Mouse (Mus musculus): ENCODE data around the gene Parva. TPM values are rescaled to one million over a fixed set of nuclear protein-coding genes. Genes with fewer than 3 reads are reported as not detected.

The Parva gene
- polyA plus RNA-seq, 1 experiment from 2014 or later = 107 TPM

DNA sequence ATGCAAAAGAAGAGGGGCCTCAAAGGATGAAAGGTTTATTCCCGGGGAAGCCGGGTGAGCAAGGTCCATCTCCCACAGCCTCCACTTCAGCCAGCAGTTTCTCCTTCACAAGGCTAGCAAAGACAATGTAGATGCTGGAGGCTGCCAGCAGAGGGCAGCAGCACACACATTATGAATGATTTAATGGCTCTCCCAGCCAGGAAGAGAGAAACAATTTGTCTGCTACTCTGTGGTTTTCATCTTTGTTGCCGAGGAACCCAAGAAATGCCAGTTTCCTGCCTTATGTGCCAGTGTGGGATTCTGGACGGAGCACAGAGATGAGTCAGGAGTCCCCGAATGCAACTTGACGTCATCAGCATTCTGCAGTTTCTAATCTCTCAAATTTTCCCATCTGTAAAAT lies 27.1 kb upstream of the Parva start:
- Histone ChIP-seq H3K4me1 (peaks cover 13% of the 10 kb centered on the region), H3K4me2 (no peak overlapping the region), H3K9me3 (replicated peaks) (no peaks in the 10 kb centered on the region), H3K36me3 (no peaks in the 10 kb centered on the region), H3K27me3 (no peaks in the 10 kb centered on the region), H3K27ac (no peak overlapping the region), H3K9ac (no peak overlapping the region), H3K4me3 (replicated peaks) (no peak overlapping the region)
- WGBS = 43% methylated on average over 6 of the region's 6 CpGs
- peak; percentile 43; the same call in 1 of the 2 replicates for ATAC-seq (replicated peaks; ENCODE audit: low FRiP score)

DNA sequence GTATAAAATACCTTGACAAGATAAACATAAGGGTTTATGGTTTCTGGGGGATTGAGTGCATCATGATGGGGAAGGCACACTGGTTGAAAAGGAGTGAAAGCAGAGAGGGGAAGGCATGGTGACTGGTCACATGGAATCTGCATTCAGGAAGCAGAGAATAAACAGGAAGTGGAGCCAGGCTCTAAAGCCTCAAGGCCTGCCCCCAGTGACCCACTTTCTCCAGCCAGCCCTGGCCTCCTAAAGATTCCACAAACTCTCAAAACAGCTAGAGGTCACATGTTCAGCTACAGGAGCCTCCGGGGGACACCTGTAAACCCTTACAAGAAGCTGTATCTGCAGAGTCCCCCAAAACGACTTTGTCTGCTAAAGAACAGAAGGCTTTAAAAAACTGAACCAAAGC lies 22.2 kb upstream of the Parva start:
- Histone ChIP-seq H3K27me3 (no peaks in the 10 kb centered on the region), H3K4me1 (peaks cover 35% of the 10 kb centered on the region), H3K9ac (no peak overlapping the region), H3K4me2 (no peak overlapping the region), H3K36me3 (no peaks in the 10 kb centered on the region), H3K9me3 (replicated peaks) (no peaks in the 10 kb centered on the region), H3K4me3 (replicated peaks) (no peak overlapping the region), H3K27ac (peak overlapping the region; percentile 42; the same call in 1 of the 2 replicates)
- WGBS = 38% methylated on average over 2 of the region's 2 CpGs
- ATAC-seq (replicated peaks; ENCODE audit: low FRiP score) = no peak

DNA sequence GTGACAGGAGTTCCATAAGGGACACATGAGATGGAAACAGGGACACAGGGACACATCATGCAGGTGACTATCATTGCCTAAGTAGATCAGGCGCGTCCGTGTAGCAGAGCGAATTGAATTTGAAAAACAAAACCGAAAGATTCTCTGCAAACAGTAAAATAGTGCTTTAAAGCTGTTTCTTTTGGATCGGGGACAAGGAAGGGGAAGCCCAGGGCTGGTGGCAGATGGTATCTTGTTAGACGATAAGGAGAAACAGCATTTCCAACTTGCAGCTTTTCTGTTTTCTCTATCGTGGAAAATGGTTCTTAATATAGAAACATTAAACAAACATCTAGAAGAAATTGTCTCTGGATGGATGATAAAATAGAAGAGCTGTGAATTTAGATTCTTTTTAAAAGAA lies 21.7 kb upstream of the Parva start:
- no peaks in the 10 kb centered on the region for H3K27me3 ChIP-seq
- H3K9me3 ChIP-seq (replicated peaks) = no peaks in the 10 kb centered on the region
- no peaks in the 10 kb centered on the region for H3K36me3 ChIP-seq
- no peak overlapping the region for H3K9ac ChIP-seq
- H3K4me2 ChIP-seq = no peak overlapping the region
- peak overlapping the region; percentile 42; the same call in 1 of the 2 replicates for H3K27ac ChIP-seq
- 53% methylated on average over 8 of the region's 8 CpGs for WGBS
- peaks cover 35% of the 10 kb centered on the region for H3K4me1 ChIP-seq
- no peak overlapping the region for H3K4me3 ChIP-seq (replicated peaks)
- ATAC-seq (replicated peaks; ENCODE audit: low FRiP score) = no peak

DNA sequence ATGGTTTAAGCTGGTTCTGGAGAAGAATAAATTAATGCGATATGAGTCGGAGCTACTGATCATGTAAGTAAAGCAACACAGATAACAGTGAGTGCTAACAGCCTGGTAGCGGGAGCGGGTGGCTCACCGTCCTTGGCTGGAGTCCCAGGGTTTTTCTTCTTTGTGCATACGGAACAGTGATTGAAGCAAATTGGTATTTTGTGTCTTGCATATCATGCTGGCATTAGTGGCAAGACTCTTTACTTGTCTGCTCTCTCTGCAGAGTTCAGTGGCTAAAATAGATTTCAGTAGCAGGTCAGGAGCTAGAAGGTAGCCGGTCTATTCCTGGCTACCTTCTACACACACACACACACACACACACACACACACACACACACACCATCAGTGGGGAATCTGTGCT lies 19.7 kb upstream of the Parva start:
- no peaks in the 10 kb centered on the region for H3K27me3 ChIP-seq
- H3K36me3 ChIP-seq = no peaks in the 10 kb centered on the region
- no peaks in the 10 kb centered on the region for H3K9me3 ChIP-seq (replicated peaks)
- H3K27ac ChIP-seq = 0 out of 2 replicates have a peak overlapping the region, but pooled peaks have one; percentile 33
- H3K4me1 ChIP-seq = peaks cover 44% of the 10 kb centered on the region
- ATAC-seq (replicated peaks; ENCODE audit: low FRiP score) = no peak
- no peak overlapping the region for H3K4me3 ChIP-seq (replicated peaks)
- H3K9ac ChIP-seq = no peak overlapping the region
- no peak overlapping the region for H3K4me2 ChIP-seq
- WGBS = 72% methylated on average over 7 of the region's 7 CpGs

DNA sequence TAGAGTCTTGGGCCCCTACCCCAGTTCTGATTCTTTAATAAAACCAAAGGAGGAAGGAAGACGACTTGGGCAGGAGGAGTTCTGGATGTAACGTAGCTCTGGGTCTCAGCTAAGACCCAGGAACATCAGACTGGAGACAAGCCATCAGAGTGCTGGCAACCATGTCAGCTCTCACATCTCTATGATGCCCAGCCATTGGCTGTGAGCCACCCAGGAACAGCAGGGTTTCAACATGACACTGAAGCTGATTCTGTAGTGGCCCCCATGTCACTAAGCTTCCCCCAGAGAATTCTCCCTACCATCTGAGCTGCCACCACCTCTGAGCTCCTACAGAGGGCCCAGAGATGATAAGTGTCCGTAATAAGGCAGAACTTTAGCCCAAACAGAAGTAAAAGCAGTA lies 17.3 kb upstream of the Parva start:
- no peak for ATAC-seq (replicated peaks; ENCODE audit: low FRiP score)
- Histone ChIP-seq H3K9me3 (replicated peaks) (no peaks in the 10 kb centered on the region), H3K9ac (no peak overlapping the region), H3K27me3 (no peaks in the 10 kb centered on the region), H3K4me2 (no peak overlapping the region), H3K36me3 (no peaks in the 10 kb centered on the region), H3K4me3 (replicated peaks) (no peak overlapping the region), H3K27ac (no peak overlapping the region), H3K4me1 (peaks cover 45% of the 10 kb centered on the region)
- 88% methylated on average over 3 of the region's 3 CpGs for WGBS

DNA sequence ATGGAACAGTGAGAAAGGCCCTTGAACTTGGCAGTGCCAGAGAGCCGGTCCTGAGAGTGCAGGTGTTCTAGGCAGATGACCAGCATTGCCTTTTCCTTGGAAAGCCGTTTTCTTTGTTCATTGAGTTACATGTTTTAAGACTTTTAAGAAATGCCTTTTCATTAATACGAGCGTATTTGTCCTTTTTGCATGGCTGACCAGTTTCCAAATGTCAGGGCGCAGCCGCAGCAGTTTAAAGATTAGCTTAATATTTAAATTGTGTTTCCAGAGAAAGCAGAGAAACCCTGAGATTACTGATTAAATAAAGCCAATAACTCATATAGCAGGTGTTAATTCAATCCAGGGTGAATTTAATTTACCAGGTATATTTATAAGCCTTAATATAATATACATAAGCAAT lies 14.0 kb upstream of the Parva start:
- H3K27me3 ChIP-seq = no peaks in the 10 kb centered on the region
- no peak overlapping the region for H3K4me2 ChIP-seq
- WGBS = 62% methylated on average over 6 of the region's 6 CpGs
- no peaks in the 10 kb centered on the region for H3K36me3 ChIP-seq
- H3K4me1 ChIP-seq = peaks cover 47% of the 10 kb centered on the region
- H3K9me3 ChIP-seq (replicated peaks) = no peaks in the 10 kb centered on the region
- no peak overlapping the region for H3K9ac ChIP-seq
- no peak for ATAC-seq (replicated peaks; ENCODE audit: low FRiP score)
- H3K27ac ChIP-seq = peak overlapping the region; percentile 79
- no peak overlapping the region for H3K4me3 ChIP-seq (replicated peaks)

DNA sequence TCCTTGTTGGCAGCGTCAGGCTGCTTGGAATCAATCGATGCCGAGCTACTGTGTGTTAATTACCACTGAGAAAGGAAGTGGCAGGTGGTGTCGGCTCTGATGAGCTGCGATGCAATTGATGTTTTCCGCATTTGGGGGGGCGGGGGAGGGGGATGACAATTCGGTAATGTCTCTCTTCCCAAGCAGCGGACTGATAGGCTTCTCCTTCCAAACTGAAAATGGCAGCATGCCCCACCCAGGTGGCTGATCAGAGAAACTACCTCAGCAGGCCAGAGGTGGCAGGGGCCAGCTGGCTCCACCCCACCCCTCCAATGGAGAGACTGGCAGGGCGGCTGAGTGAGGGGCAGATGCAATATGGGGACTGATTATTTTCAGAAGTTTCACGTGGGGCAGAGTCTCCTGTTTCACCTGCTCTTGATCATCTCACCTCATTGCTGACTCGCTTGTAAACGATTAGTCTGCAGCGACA lies 11.2 kb upstream of the Parva start:
- peaks cover 47% of the 10 kb centered on the region for H3K4me1 ChIP-seq
- H3K9me3 ChIP-seq (replicated peaks) = no peaks in the 10 kb centered on the region
- WGBS = 13% methylated on average over 14 of the region's 14 CpGs
- peak overlapping the region; percentile 79 for H3K27ac ChIP-seq
- H3K4me3 ChIP-seq (replicated peaks) = no peak overlapping the region
- H3K27me3 ChIP-seq = no peaks in the 10 kb centered on the region
- H3K36me3 ChIP-seq = no peaks in the 10 kb centered on the region
- ATAC-seq (replicated peaks; ENCODE audit: low FRiP score) = no peak
- H3K4me2 ChIP-seq = peak overlapping the region; percentile 35
- no peak overlapping the region for H3K9ac ChIP-seq

DNA sequence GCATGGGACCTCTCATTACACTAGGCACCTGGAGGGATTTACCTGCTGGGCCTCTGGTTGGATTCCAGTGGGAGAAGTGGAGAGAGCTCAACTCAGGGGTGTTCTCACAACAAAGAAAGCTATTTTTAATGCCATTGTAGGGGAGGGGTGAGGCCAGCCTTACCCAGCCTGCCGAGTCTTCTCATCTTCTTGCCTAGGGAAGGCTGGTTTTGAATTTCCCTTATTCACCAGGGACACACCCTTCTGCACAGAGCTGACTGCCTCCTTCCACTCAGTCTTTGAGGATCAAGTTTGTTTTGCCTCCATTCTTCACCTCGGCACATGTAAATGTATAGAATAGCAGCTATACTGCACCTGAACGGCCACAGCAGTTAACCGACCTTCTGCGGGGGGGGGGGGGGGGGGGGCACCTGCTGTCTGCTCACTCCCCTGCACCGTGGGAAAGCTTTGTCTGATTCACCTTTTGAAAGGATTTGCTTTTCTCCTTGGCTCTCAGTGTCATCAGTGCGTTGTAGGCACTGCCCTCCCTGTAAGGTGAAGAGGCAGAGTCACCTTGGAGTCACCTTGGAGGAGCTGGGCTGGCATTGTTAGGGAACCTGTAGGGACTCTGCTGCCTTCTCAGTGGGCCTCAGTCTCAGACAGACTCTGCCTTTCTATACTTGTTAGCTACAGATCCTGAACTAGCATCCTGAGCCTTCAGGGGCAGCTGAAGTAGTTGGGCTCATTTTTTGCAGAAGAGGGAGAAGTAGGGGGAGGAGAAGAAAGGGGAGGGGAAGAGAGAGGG lies 10.4 kb upstream of the Parva start:
- Histone ChIP-seq H3K9ac (no peak overlapping the region), H3K4me3 (replicated peaks) (no peak overlapping the region), H3K27ac (peak overlapping the region; percentile 79), H3K27me3 (no peaks in the 10 kb centered on the region), H3K4me1 (peaks cover 45% of the 10 kb centered on the region), H3K36me3 (no peaks in the 10 kb centered on the region), H3K4me2 (peak overlapping the region; percentile 35), H3K9me3 (replicated peaks) (no peaks in the 10 kb centered on the region)
- peak; percentile 76 for ATAC-seq (replicated peaks; ENCODE audit: low FRiP score)
- 4% methylated on average over 7 of the region's 7 CpGs for WGBS

DNA sequence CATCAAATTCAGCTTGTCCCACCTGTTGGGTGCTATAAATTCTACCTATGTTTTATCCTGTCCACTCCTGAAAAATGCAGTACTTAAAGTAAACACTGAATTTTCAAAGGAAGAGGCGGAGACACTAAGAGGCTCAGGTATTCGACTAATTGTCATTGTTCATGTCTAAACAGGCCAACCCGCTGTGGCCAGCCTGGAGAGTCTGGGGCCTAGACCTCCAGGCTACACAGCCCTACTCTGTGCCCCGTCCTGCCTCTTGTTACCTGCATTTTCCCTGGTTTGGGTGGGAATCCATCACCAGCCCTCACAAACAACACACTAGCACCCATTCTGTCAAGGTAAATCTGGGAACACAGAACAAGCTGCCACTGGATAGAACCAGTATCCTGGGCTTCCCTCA lies 9.7 kb upstream of the Parva start:
- Histone ChIP-seq H3K27me3 (no peaks in the 10 kb centered on the region), H3K4me3 (replicated peaks) (no peak overlapping the region), H3K9ac (no peak overlapping the region), H3K27ac (peak overlapping the region; percentile 79; the same call in 1 of the 2 replicates), H3K36me3 (no peaks in the 10 kb centered on the region), H3K4me1 (peaks cover 43% of the 10 kb centered on the region), H3K4me2 (no peak overlapping the region), H3K9me3 (replicated peaks) (no peaks in the 10 kb centered on the region)
- ATAC-seq (replicated peaks; ENCODE audit: low FRiP score) = no peak
- 78% methylated on average over 4 of the region's 4 CpGs for WGBS

DNA sequence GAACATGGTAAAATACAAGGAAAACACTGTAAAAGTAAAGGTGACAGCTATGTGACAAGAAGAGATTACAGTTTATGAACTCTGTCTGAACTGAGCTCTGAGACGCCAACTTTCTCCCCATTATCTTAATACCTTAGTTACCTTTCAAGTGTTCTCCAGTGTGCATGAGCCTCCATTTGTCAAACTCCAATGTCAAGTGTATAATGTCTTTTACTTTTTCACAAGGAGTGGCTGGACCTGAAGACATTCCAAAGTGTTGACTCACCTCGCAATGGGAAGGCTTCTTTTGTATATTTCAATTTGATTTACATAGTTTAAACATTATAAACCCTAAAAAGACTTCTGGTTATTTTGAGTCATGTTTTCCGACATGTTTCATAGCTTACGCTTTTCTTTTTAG lies 3.9 kb upstream of the Parva start:
- 74% methylated on average over 4 of the region's 4 CpGs for WGBS
- ATAC-seq (replicated peaks; ENCODE audit: low FRiP score) = no peak
- Histone ChIP-seq H3K27me3 (no peaks in the 10 kb centered on the region), H3K36me3 (no peaks in the 10 kb centered on the region), H3K4me1 (peaks cover 27% of the 10 kb centered on the region), H3K4me3 (replicated peaks) (no peak overlapping the region), H3K9me3 (replicated peaks) (no peaks in the 10 kb centered on the region), H3K9ac (no peak overlapping the region), H3K4me2 (no peak overlapping the region), H3K27ac (no peak overlapping the region)

DNA sequence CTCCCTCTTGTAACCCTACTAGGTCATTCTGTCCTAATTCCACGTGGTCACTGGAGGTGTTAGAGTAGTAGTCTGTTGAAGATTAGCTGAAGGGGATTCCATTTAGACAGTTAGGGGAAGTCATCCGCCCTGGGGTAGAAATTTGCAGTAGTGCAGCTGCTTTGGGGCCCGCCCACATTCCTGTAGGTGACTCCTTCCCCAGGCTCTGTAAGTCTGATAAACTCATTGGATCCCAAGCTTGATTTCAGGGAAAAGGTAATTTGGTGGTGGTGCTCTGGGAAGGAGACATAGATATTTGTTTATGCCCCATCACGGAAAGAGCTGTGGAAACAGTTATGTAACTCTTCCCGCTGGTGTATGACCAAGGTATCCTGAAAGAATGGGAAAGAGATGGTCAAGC lies 494 bp upstream of the Parva start:
- Histone ChIP-seq H3K27ac (peak overlapping the region; percentile 98), H3K4me3 (replicated peaks) (peak overlapping the region; percentile 71), H3K4me2 (peak overlapping the region; percentile 85), H3K9me3 (replicated peaks) (no peaks in the 10 kb centered on the region), H3K27me3 (no peaks in the 10 kb centered on the region), H3K9ac (peak overlapping the region; percentile 85; the same call in 1 of the 2 replicates), H3K36me3 (peaks cover 4% of the 10 kb centered on the region; the same call in 1 of the 2 replicates), H3K4me1 (peaks cover 36% of the 10 kb centered on the region)
- WGBS = 47% methylated on average over 5 of the region's 5 CpGs
- no peak for ATAC-seq (replicated peaks; ENCODE audit: low FRiP score)

DNA sequence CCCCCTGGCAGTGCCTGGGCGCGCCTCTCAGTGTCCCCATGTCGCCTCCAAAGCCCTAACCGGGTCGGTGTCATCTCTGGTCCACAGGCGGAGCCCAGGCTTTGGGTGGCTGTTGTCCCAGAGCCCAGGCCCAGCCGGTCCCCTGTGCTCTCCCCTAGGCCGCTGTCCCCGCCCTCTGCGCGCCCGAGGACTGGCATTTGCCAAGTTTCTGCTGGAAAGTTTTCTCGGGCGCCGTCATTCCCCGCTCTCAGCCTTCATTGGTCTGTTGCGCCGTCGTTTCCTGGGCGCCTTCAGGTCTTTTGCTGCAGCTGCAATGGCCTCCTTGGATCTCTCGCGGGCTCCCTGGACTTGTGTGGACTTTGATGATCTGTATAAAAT lies 842 bp downstream of the Parva start:
- H3K27me3 ChIP-seq = no peaks in the 10 kb centered on the region
- no peaks in the 10 kb centered on the region for H3K9me3 ChIP-seq (replicated peaks)
- H3K27ac ChIP-seq = peak overlapping the region; percentile 98
- H3K9ac ChIP-seq = peak overlapping the region; percentile 85
- peak overlapping the region; percentile 85 for H3K4me2 ChIP-seq
- H3K4me3 ChIP-seq (replicated peaks) = peak overlapping the region; percentile 71
- ATAC-seq (replicated peaks; ENCODE audit: low FRiP score) = peak; percentile 92
- peaks cover 28% of the 10 kb centered on the region for H3K4me1 ChIP-seq
- WGBS = 0% methylated on average over 22 of the region's 22 CpGs
- H3K36me3 ChIP-seq = peaks cover 4% of the 10 kb centered on the region; the same call in 1 of the 2 replicates

Data from kidney, embryonic 15.5 days (tissue).